Mouse (Mus musculus) megakaryocyte, embryonic 14.5 days (primary cell): ENCODE measurements at regions not wholly inside any gene's neighbourhood (a gene's known extent, or its start where the extent isn't known, plus 50 kb on each side); places are given as distances from the start of the nearest gene placed in this dataset.

Experiments
- FLI1 ChIP-seq: IDR thresholded peaks from 2 replicates; pipeline ENCODE4 v1.6.1; 2012; ENCODE audit warnings: low read length, inconsistent platforms, mixed read lengths
- GATA1 ChIP-seq: IDR thresholded peaks from 3 replicates; pipeline ENCODE4 v1.6.1; 2012; ENCODE audit warnings: mixed read lengths, low read length, inconsistent platforms, borderline replicate concordance

GRCm38 (mm10) chr3:37812936-37813335, 88.6 kb upstream of the Gm5148 start:
- no peak for TF ChIP-seq GATA1
- no peak for TF ChIP-seq FLI1
